26 mouse cellular contexts compared by ENCODE assay signal in the genomic region with DNA sequence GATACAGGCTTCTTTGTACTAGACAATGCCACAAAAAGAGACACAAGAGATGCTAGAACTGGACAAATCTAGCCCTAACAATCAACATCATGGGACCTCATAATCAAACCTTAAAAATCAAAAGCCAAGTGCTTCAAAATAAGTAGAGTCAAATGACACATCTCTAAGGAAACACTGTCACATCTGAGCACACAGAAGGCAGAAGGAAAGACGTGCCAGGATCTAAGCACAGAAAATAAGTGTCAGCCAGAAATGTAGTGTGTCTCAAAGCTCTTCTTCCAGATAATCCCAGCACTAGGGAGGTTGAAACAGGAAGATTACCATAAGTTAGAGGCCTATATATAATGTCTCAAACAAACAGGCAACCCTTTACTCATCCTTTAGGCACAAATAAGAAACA.
"Had no signal": no experiment of that assay in that cellular context is flagged by ENCODE, and none has a peak within 500 bp of the region (broad histone marks: within the 10 kb centered on the region; RNA-seq: fewer than 3 reads in every experiment).

No protein-coding gene starts in this region.

- H3K4me3 ChIP-seq: heart, embryonic 10.5 days; heart, embryonic 12.5 days; hindbrain, embryonic 10.5 days; hindbrain, embryonic 12.5 days; intestine, embryonic 15.5 days; limb, embryonic 12.5 days; liver, embryonic 13.5 days; liver, embryonic 15.5 days had no signal

- H3K9ac ChIP-seq: heart, embryonic 12.5 days; hindbrain, embryonic 12.5 days; hindbrain, embryonic 14.5 days; intestine, embryonic 15.5 days; limb, embryonic 12.5 days; liver, embryonic 13.5 days; liver, embryonic 15.5 days had no signal

- ATAC-seq: hindbrain, embryonic 16.5 days; inflammation-experienced regulatory T-cells, adult 6 months; intestine, embryonic 15.5 days; intestine, postnatal 0 days had no signal

- H3K36me3 ChIP-seq: heart, embryonic 10.5 days; heart, embryonic 12.5 days; hindbrain, embryonic 10.5 days; hindbrain, embryonic 12.5 days; intestine, embryonic 15.5 days; limb, embryonic 12.5 days; liver, embryonic 13.5 days; liver, embryonic 15.5 days had no signal

- H3K27me3 ChIP-seq: heart, embryonic 12.5 days; hindbrain, embryonic 12.5 days; intestine, embryonic 15.5 days; limb, embryonic 12.5 days; liver, embryonic 13.5 days; liver, embryonic 15.5 days had no signal

- H3K4me1 ChIP-seq: heart, embryonic 10.5 days; heart, embryonic 12.5 days; intestine, embryonic 15.5 days; liver, embryonic 13.5 days; liver, embryonic 15.5 days had no signal

- H3K9me3 ChIP-seq: heart, embryonic 10.5 days; heart, embryonic 12.5 days; hindbrain, embryonic 10.5 days; intestine, embryonic 15.5 days; liver, embryonic 13.5 days; liver, embryonic 15.5 days had no signal

- DNase-seq: gastrocnemius, postnatal 14 days; gastrocnemius, postnatal 36 days; heart, adult 18-20 months; heart, postnatal 10 days; heart, postnatal 4 days; kidney, adult 18-20 months; kidney, adult 8-10 months; kidney, postnatal 14 days; kidney, postnatal 36 days; layer of hippocampus, postnatal 36 days; left cerebral cortex, postnatal 4 days; liver; liver, embryonic 13.5 days; lung, adult 18-20 months had no signal

- H3K27ac ChIP-seq: heart, embryonic 10.5 days; hindbrain, embryonic 10.5 days; hindbrain, embryonic 12.5 days; hindbrain, embryonic 14.5 days; intestine, embryonic 15.5 days; limb, embryonic 12.5 days; liver, embryonic 13.5 days; liver, embryonic 15.5 days had no signal

- H3K4me2 ChIP-seq: heart, embryonic 12.5 days; hindbrain, embryonic 12.5 days; hindbrain, embryonic 14.5 days; intestine, embryonic 15.5 days; limb, embryonic 12.5 days; liver, embryonic 11.5 days; liver, embryonic 13.5 days; liver, embryonic 15.5 days had no signal
